Mouse (Mus musculus): ENCODE measurements around the gene Plcg2. TPM values are rescaled to one million over a fixed set of nuclear protein-coding genes. Genes with fewer than 3 reads are reported as not detected.

Gene Plcg2
- polyA plus RNA-seq, 1 experiment from 2014 or later: 2.8 TPM

DNA sequence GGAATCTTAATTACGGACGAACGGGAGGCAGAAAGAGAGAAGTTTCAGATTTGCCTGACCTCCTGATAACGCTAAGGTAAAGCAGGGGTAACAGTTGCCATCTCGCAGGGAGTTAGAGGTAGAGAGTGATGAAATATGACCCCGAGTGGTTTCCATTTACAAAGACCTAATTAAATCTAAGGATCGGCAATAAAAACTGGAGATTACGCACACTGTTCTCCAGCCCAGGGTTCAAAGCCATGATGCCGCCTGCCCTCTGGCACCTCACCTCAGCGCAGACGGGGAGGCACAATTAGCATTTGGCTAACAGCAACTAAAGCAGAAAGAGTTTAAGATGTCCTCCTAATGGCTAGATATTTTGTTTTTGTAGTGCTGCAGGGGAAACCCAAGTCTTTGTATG lies 172.4 kb downstream of the Plcg2 start:
- Histone ChIP-seq H3K27ac (replicated peaks; ENCODE audit: low read depth, low read length) (no peak overlapping the region), H3K9me3 (ENCODE audit: control insufficient read depth, low read length) (no peaks in the 10 kb centered on the region), H3K9ac (ENCODE audit: low read length) (no peak overlapping the region), H3K27me3 (ENCODE audit: control insufficient read depth, insufficient read depth, low read length) (no peaks in the 10 kb centered on the region; the same call in 1 of the 2 replicates), H3K4me2 (ENCODE audit: low read depth, severe bottlenecking) (peak overlapping the region; percentile 34), H3K4me3 (ENCODE audit: low read depth, low read length) (no peak overlapping the region), H3K36me3 (ENCODE audit: control insufficient read depth, insufficient read depth, low read length) (no peaks in the 10 kb centered on the region), H3K4me1 (ENCODE audit: control insufficient read depth, insufficient read depth, low read length) (peaks cover 16% of the 10 kb centered on the region; the same call in 1 of the 2 replicates)
- WGBS: 2% methylated on average over 11 of the region's 11 CpGs
- ATAC-seq (ENCODE audit: insufficient number of reproducible peaks, low FRiP score, low TSS enrichment, low read depth) (peak; percentile 45; the same call in 1 of the 2 replicates), DNase-seq (ENCODE audit: low spot score) (peak; percentile 68)

GRCm38 (mm10) chr8:117672558-117672957 lies 174.5 kb downstream of the Plcg2 start:
- Histone ChIP-seq H3K4me3 (ENCODE audit: low read depth, low read length) (no peak overlapping the region), H3K27ac (replicated peaks; ENCODE audit: low read depth, low read length) (no peak overlapping the region), H3K4me1 (ENCODE audit: control insufficient read depth, insufficient read depth, low read length) (peaks cover 16% of the 10 kb centered on the region; the same call in 1 of the 2 replicates), H3K9me3 (ENCODE audit: control insufficient read depth, low read length) (no peaks in the 10 kb centered on the region), H3K4me2 (ENCODE audit: low read depth, severe bottlenecking) (no peak overlapping the region), H3K27me3 (ENCODE audit: control insufficient read depth, insufficient read depth, low read length) (no peaks in the 10 kb centered on the region; the same call in 1 of the 2 replicates), H3K9ac (ENCODE audit: low read length) (no peak overlapping the region), H3K36me3 (ENCODE audit: control insufficient read depth, insufficient read depth, low read length) (no peaks in the 10 kb centered on the region)
- no peak for DNase-seq (ENCODE audit: low spot score)
- 88% methylated on average over 3 of the region's 3 CpGs for WGBS
- no peak for ATAC-seq (ENCODE audit: insufficient number of reproducible peaks, low FRiP score, low TSS enrichment, low read depth)

GRCm38 (mm10) chr8:117673430-117673830 lies 175.3 kb downstream of the Plcg2 start, which contains the start of gene Sdr42e1:
TSS of gene Sdr42e1 (minus strand) at chr8:117673689.
- 7% methylated on average over 17 of the region's 17 CpGs for WGBS
- no peaks in the 10 kb centered on the region for H3K36me3 ChIP-seq (ENCODE audit: control insufficient read depth, insufficient read depth, low read length)
- H3K9me3 ChIP-seq (ENCODE audit: control insufficient read depth, low read length): no peaks in the 10 kb centered on the region
- H3K4me2 ChIP-seq (ENCODE audit: low read depth, severe bottlenecking): peak within 1 kb of the TSS; percentile 36
- H3K4me1 ChIP-seq (ENCODE audit: control insufficient read depth, insufficient read depth, low read length): peaks cover 16% of the 10 kb centered on the region; the same call in 1 of the 2 replicates
- no peaks in the 10 kb centered on the region; the same call in 1 of the 2 replicates for H3K27me3 ChIP-seq (ENCODE audit: control insufficient read depth, insufficient read depth, low read length)
- H3K4me3 ChIP-seq (ENCODE audit: low read depth, low read length): peak within 1 kb of the TSS; percentile 22
- DNase-seq (ENCODE audit: low spot score): peak; percentile 66
- H3K27ac ChIP-seq (replicated peaks; ENCODE audit: low read depth, low read length): no peak within 1 kb of the TSS
- H3K9ac ChIP-seq (ENCODE audit: low read length): peak within 1 kb of the TSS; percentile 2; the same call in 1 of the 2 replicates
- no peak for ATAC-seq (ENCODE audit: insufficient number of reproducible peaks, low FRiP score, low TSS enrichment, low read depth)

GRCm38 (mm10) chr8:117675171-117675570 lies 177.1 kb downstream of the Plcg2 start:
- H3K36me3 ChIP-seq (ENCODE audit: control insufficient read depth, insufficient read depth, low read length): no peaks in the 10 kb centered on the region
- WGBS: 85% methylated on average over 5 of the region's 5 CpGs

GRCm38 (mm10) chr8:117676460-117676859 lies 178.4 kb downstream of the Plcg2 start:
- H3K27me3 ChIP-seq (ENCODE audit: control insufficient read depth, insufficient read depth, low read length): no peaks in the 10 kb centered on the region; the same call in 1 of the 2 replicates
- no peaks in the 10 kb centered on the region for H3K9me3 ChIP-seq (ENCODE audit: control insufficient read depth, low read length)
- ATAC-seq (ENCODE audit: insufficient number of reproducible peaks, low FRiP score, low TSS enrichment, low read depth) (no peak), DNase-seq (ENCODE audit: low spot score) (no peak)
- no peak overlapping the region for H3K27ac ChIP-seq (replicated peaks; ENCODE audit: low read depth, low read length)
- H3K4me3 ChIP-seq (ENCODE audit: low read depth, low read length): no peak overlapping the region
- no peaks in the 10 kb centered on the region for H3K36me3 ChIP-seq (ENCODE audit: control insufficient read depth, insufficient read depth, low read length)
- no peak overlapping the region for H3K4me2 ChIP-seq (ENCODE audit: low read depth, severe bottlenecking)
- H3K9ac ChIP-seq (ENCODE audit: low read length): no peak overlapping the region
- no peaks in the 10 kb centered on the region for H3K4me1 ChIP-seq (ENCODE audit: control insufficient read depth, insufficient read depth, low read length)
- 77% methylated on average over 9 of the region's 9 CpGs for WGBS

More at GRCm38 (mm10) chr8:117675171-117675570, 177.1 kb downstream of the Plcg2 start:
- H3K27ac ChIP-seq (replicated peaks; ENCODE audit: low read depth, low read length): no peak overlapping the region
- H3K9me3 ChIP-seq (ENCODE audit: control insufficient read depth, low read length): no peaks in the 10 kb centered on the region
- H3K4me2 ChIP-seq (ENCODE audit: low read depth, severe bottlenecking): no peak overlapping the region
- no peak overlapping the region for H3K4me3 ChIP-seq (ENCODE audit: low read depth, low read length)
- H3K4me1 ChIP-seq (ENCODE audit: control insufficient read depth, insufficient read depth, low read length): peaks cover 10% of the 10 kb centered on the region; the same call in 1 of the 2 replicates
- ATAC-seq (ENCODE audit: insufficient number of reproducible peaks, low FRiP score, low TSS enrichment, low read depth) (no peak), DNase-seq (ENCODE audit: low spot score) (no peak)
- H3K9ac ChIP-seq (ENCODE audit: low read length): no peak overlapping the region
- no peaks in the 10 kb centered on the region; the same call in 1 of the 2 replicates for H3K27me3 ChIP-seq (ENCODE audit: control insufficient read depth, insufficient read depth, low read length)

DNA sequence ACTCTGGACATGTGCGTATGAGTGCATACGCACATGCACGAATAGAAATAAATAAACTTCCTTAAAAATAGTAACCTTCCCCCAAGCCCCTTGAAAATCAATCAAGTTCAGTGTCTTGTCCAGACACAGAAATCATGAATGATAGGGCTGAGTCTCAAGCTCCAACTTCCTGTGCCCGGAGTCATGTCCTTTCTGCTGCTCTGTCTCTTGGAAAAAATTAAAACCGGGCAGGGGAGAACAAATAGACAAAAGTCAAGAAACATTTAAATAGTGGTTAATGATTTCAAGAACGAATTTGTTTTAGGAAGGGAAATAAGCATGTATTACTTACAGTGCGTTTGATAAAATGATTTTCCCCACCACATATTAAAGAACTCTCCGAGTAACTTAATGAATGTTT lies 178.9 kb downstream of the Plcg2 start:
- Histone ChIP-seq H3K36me3 (ENCODE audit: control insufficient read depth, insufficient read depth, low read length) (no peaks in the 10 kb centered on the region), H3K9ac (ENCODE audit: low read length) (no peak overlapping the region), H3K27me3 (ENCODE audit: control insufficient read depth, insufficient read depth, low read length) (no peaks in the 10 kb centered on the region; the same call in 1 of the 2 replicates), H3K4me2 (ENCODE audit: low read depth, severe bottlenecking) (no peak overlapping the region), H3K4me1 (ENCODE audit: control insufficient read depth, insufficient read depth, low read length) (no peaks in the 10 kb centered on the region), H3K4me3 (ENCODE audit: low read depth, low read length) (no peak overlapping the region), H3K9me3 (ENCODE audit: control insufficient read depth, low read length) (no peaks in the 10 kb centered on the region), H3K27ac (replicated peaks; ENCODE audit: low read depth, low read length) (no peak overlapping the region)
- no peak for ATAC-seq (ENCODE audit: insufficient number of reproducible peaks, low FRiP score, low TSS enrichment, low read depth)
- DNase-seq (ENCODE audit: low spot score): no peak
- 87% methylated on average over 8 of the region's 8 CpGs for WGBS

- no peak overlapping the region for H3K9ac ChIP-seq (ENCODE audit: low read length)
- no peak for DNase-seq (ENCODE audit: low spot score)
- no peaks in the 10 kb centered on the region for H3K36me3 ChIP-seq (ENCODE audit: control insufficient read depth, insufficient read depth, low read length)
- 76% methylated on average over 4 of the region's 4 CpGs for WGBS
- no peaks in the 10 kb centered on the region; the same call in 1 of the 2 replicates for H3K4me1 ChIP-seq (ENCODE audit: control insufficient read depth, insufficient read depth, low read length)
- no peak overlapping the region for H3K27ac ChIP-seq (replicated peaks; ENCODE audit: low read depth, low read length)
- ATAC-seq (ENCODE audit: insufficient number of reproducible peaks, low FRiP score, low TSS enrichment, low read depth): no peak
- no peak overlapping the region for H3K4me3 ChIP-seq (ENCODE audit: low read depth, low read length)
- no peaks in the 10 kb centered on the region for H3K9me3 ChIP-seq (ENCODE audit: control insufficient read depth, low read length)
- no peak overlapping the region for H3K4me2 ChIP-seq (ENCODE audit: low read depth, severe bottlenecking)
- H3K27me3 ChIP-seq (ENCODE audit: control insufficient read depth, insufficient read depth, low read length): no peaks in the 10 kb centered on the region
Observed at GRCm38 (mm10) chr8:117678650-117679049, 180.6 kb downstream of the Plcg2 start.

DNA sequence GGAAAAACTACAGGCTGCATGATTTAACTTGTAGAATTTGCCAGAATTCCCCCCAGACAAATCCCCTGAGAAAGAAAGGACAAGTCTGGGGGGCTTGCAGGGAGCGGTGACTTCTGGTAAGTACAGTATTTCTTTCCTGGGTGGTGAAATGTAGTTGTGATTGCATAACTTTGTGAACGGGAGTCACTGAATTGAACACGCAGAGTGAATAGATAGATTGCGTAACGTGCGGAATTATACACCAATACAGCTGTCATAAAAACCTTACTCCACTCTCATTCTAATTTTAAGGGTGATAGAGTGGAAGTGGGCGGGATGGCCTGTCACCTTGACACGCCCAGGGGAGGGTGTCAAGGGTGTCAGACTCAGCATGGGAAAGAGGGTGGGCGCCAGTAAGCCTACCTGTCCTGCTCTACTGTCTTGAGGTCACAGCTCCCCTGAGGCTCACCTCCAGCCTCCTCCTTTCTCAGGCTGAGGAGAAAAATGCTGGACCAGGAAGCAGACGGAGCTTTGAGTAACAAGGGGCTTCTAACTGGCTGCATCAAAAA lies 185.9 kb downstream of the Plcg2 start:
- WGBS: 46% methylated on average over 10 of the region's 10 CpGs
- Histone ChIP-seq H3K4me3 (ENCODE audit: low read depth, low read length) (no peak overlapping the region), H3K27ac (replicated peaks; ENCODE audit: low read depth, low read length) (no peak overlapping the region), H3K4me1 (ENCODE audit: control insufficient read depth, insufficient read depth, low read length) (peaks cover 9% of the 10 kb centered on the region; the same call in 1 of the 2 replicates), H3K4me2 (ENCODE audit: low read depth, severe bottlenecking) (no peak overlapping the region; the same call in 1 of the 2 replicates), H3K9ac (ENCODE audit: low read length) (no peak overlapping the region), H3K27me3 (ENCODE audit: control insufficient read depth, insufficient read depth, low read length) (no peaks in the 10 kb centered on the region), H3K9me3 (ENCODE audit: control insufficient read depth, low read length) (no peaks in the 10 kb centered on the region), H3K36me3 (ENCODE audit: control insufficient read depth, insufficient read depth, low read length) (no peaks in the 10 kb centered on the region)
- no peak for ATAC-seq (ENCODE audit: insufficient number of reproducible peaks, low FRiP score, low TSS enrichment, low read depth)
- no peak for DNase-seq (ENCODE audit: low spot score)
